In genomic region chr1:60851041-60851781, GRCm38 (mm10) we compare ENCODE assay signal across 12 mouse cellular contexts. TPM values are rescaled to one million over a fixed set of nuclear protein-coding genes. Genes with fewer than 3 reads are reported as not detected.
DNase-seq lines count a peak whose midpoint lies in the region; ATAC-seq and TF ChIP-seq lines count a peak whose summit lies in the region.
"Had no signal": no experiment of that assay in that cellular context is flagged by ENCODE, and none has a peak within 500 bp of the region (broad histone marks: within the 10 kb centered on the region; RNA-seq: fewer than 3 reads in every experiment).

No protein-coding gene starts in this region.

- H3K4me1 ChIP-seq in ES-E14 (ENCODE audit: control insufficient read depth in 2 of 2, insufficient read depth in 2 of 2, low read length in 2 of 2, poor library complexity in 1 of 2) = peaks cover 18 to 20% of the 10 kb centered on the region in 2 experiments
- H3K4me1 ChIP-seq in forebrain, embryonic 16.5 days (replicated peaks; ENCODE audit: control insufficient read depth, insufficient read depth, low read length) = peaks cover 11% of the 10 kb centered on the region
- peaks cover 28% of the 10 kb centered on the region for H3K4me1 ChIP-seq in midbrain, embryonic 13.5 days (replicated peaks)
- H3K4me1 ChIP-seq in lung, postnatal 0 days (ENCODE audit: insufficient read depth, low read depth, low read length) = peaks cover 5% of the 10 kb centered on the region; the same call in 1 of the 2 replicates

- no peaks in the 10 kb centered on the region for H3K36me3 ChIP-seq in ES-E14 (ENCODE audit: control insufficient read depth, insufficient read depth, low read length, poor library complexity, severe bottlenecking)
- H3K36me3 ChIP-seq in forebrain, embryonic 16.5 days (ENCODE audit: control insufficient read depth, insufficient read depth) = no peaks in the 10 kb centered on the region
- no peaks in the 10 kb centered on the region for H3K36me3 ChIP-seq in midbrain, embryonic 13.5 days
- H3K36me3 ChIP-seq in lung, postnatal 0 days (ENCODE audit: insufficient read depth, low read length) = no peaks in the 10 kb centered on the region
- H3K36me3 ChIP-seq: intestine, embryonic 15.5 days; liver, embryonic 13.5 days had no signal

- TF ChIP-seq EP300 in lung, postnatal 0 days (IDR thresholded peaks at IDR 0.05) = no peak

- intact Hi-C loops in left cerebral cortex, adult 2 months (cut with DNase I) = no loop called here

- no peaks in the 10 kb centered on the region for H3K9me3 ChIP-seq in ES-E14 (ENCODE audit: control insufficient read depth, insufficient read depth, low read depth, low read length)
- H3K9me3 ChIP-seq in forebrain, embryonic 16.5 days (ENCODE audit: control insufficient read depth, low read length) = no peaks in the 10 kb centered on the region
- no peaks in the 10 kb centered on the region for H3K9me3 ChIP-seq in midbrain, embryonic 13.5 days
- H3K9me3 ChIP-seq in lung, postnatal 0 days (ENCODE audit: low read length) = no peaks in the 10 kb centered on the region
- H3K9me3 ChIP-seq: intestine, embryonic 15.5 days; liver, embryonic 13.5 days had no signal

- no peaks in the 10 kb centered on the region for H3K27me3 ChIP-seq in forebrain, embryonic 16.5 days (replicated peaks; ENCODE audit: control insufficient read depth, insufficient read depth, low read length)
- H3K27me3 ChIP-seq in midbrain, embryonic 13.5 days = 0 out of 2 replicates have a peak, but pooled peaks cover 2% of the 10 kb centered on the region
- H3K27me3 ChIP-seq in lung, postnatal 0 days (replicated peaks; ENCODE audit: insufficient read depth, low read length) = no peaks in the 10 kb centered on the region
- H3K27me3 ChIP-seq: intestine, embryonic 15.5 days; liver, embryonic 13.5 days had no signal

- H3K4me3 ChIP-seq in ES-E14 (ENCODE audit: insufficient read depth in 1 of 2, low read depth in 1 of 2, low read length in 2 of 2, poor library complexity in 1 of 2, severe bottlenecking in 1 of 2) = peak overlapping the region in 1 of 2 experiments; percentile 25; a peak in 1 of 4 replicates
- no peak overlapping the region for H3K4me3 ChIP-seq in forebrain, embryonic 16.5 days (replicated peaks; ENCODE audit: low read length)
- no peak overlapping the region for H3K4me3 ChIP-seq in midbrain, embryonic 13.5 days (replicated peaks)
- no peak overlapping the region for H3K4me3 ChIP-seq in left cerebral cortex, adult 2 months
- H3K4me3 ChIP-seq in lung, postnatal 0 days (ENCODE audit: low read depth, low read length) = no peak overlapping the region
- H3K4me3 ChIP-seq: intestine, embryonic 15.5 days; liver, embryonic 13.5 days had no signal

- TF ChIP-seq CTCF in left cerebral cortex, adult 2 months (IDR thresholded peaks at IDR 0.05) = no peak
- TF ChIP-seq CTCF in lung, postnatal 0 days (IDR thresholded peaks at IDR 0.05) = no peak

- no peak overlapping the region for H3K4me2 ChIP-seq in forebrain, embryonic 16.5 days (ENCODE audit: low read length)
- 0 out of 2 replicates have a peak overlapping the region, but pooled peaks have one; percentile 4 for H3K4me2 ChIP-seq in midbrain, embryonic 13.5 days (replicated peaks)
- H3K4me2 ChIP-seq in lung, postnatal 0 days (replicated peaks; ENCODE audit: low read depth, low read length) = no peak overlapping the region
- H3K4me2 ChIP-seq: intestine, embryonic 15.5 days; liver, embryonic 13.5 days had no signal

- DNase-seq in ES-E14 (ENCODE audit: low read depth, low spot score) = no peak
- DNase-seq in adipocyte (ENCODE audit: low spot score) = peak; percentile 42
- DNase-seq in left cerebral cortex, adult 2 months (ENCODE audit: extremely low spot score in 1 of 2, low spot score in 2 of 2) = no peak
- DNase-seq in lung, postnatal 0 days (ENCODE audit: low spot score) = no peak
- DNase-seq in urinary bladder, postnatal 14 days (ENCODE audit: low spot score) = no peak
- DNase-seq in urinary bladder, postnatal 36 days (ENCODE audit: low spot score in 2 of 2) = no peak
- DNase-seq: cerebellum, adult 11-12 months; liver, embryonic 13.5 days had no signal

- peak; percentile 76 for ATAC-seq in forebrain, embryonic 16.5 days
- ATAC-seq in midbrain, embryonic 13.5 days = peak; percentile 85
- no peak for ATAC-seq in lung, postnatal 0 days

- no peak overlapping the region for H3K9ac ChIP-seq in ES-E14 (ENCODE audit: insufficient read depth, low read depth, low read length, poor library complexity, severe bottlenecking)
- no peak overlapping the region for H3K9ac ChIP-seq in forebrain, embryonic 16.5 days (replicated peaks; ENCODE audit: low read depth, low read length)
- no peak overlapping the region for H3K9ac ChIP-seq in midbrain, embryonic 13.5 days (replicated peaks)
- H3K9ac ChIP-seq in lung, postnatal 0 days (replicated peaks; ENCODE audit: low read depth) = no peak overlapping the region
- H3K9ac ChIP-seq: intestine, embryonic 15.5 days; liver, embryonic 13.5 days had no signal

- peak overlapping the region; percentile 99 for H3K27ac ChIP-seq in ES-E14 (ENCODE audit: insufficient read depth, low read depth, low read length, poor library complexity, severe bottlenecking)
- H3K27ac ChIP-seq in forebrain, embryonic 16.5 days (ENCODE audit: low read length) = peak overlapping the region; percentile 10; the same call in 1 of the 2 replicates
- peak overlapping the region; percentile 78 for H3K27ac ChIP-seq in midbrain, embryonic 13.5 days
- H3K27ac ChIP-seq in left cerebral cortex, adult 2 months = no peak overlapping the region
- H3K27ac ChIP-seq in lung, postnatal 0 days (ENCODE audit: low read length) = no peak overlapping the region
- H3K27ac ChIP-seq: intestine, embryonic 15.5 days; liver, embryonic 13.5 days had no signal

- 9% methylated on average over 8 of the region's 8 CpGs for WGBS in forebrain, embryonic 16.5 days
- WGBS in midbrain, embryonic 13.5 days = 8% methylated on average over 8 of the region's 8 CpGs
- WGBS in lung, postnatal 0 days = 81% methylated on average over 8 of the region's 8 CpGs

- in situ Hi-C loops in ES-E14 (cut with MboI; ENCODE audit: low sequenced_read_pairs in 2 of 2, unreplicated experiment in 2 of 2) = loop anchor here (10.0 to 25.0 kb wide), 3 partner anchors 286 to 414 kb away; partner anchors contain the start of gene Raph1 (in 1 of the 2)

TF ChIP-seq in ES-E14, 5 proteins besides CTCF, POLR2A, EP300 and RAD21:
- TF ChIP-seq ZC3H11A (IDR thresholded peaks at IDR 0.05; ENCODE audit: borderline replicate concordance, low read depth, low read length) (no peak), CHD2 (IDR thresholded peaks at IDR 0.05; ENCODE audit: low read depth, low read length) (peak; percentile 61; the same call in 1 of the 2 replicates)

RNA-seq across cellular contexts. Expression of gene Ctla4, which starts 35.6 kb away (rescaled TPM):
- total RNA-seq in ES-E14 (2012; rRNA removed) = not detected in 2 replicates
- polyA plus RNA-seq in forebrain, embryonic 16.5 days (2015; fragmentation: Nextera tagmentation; extraction: Ambion mirVana) = not detected in 2 replicates
- polyA plus RNA-seq in midbrain, embryonic 13.5 days (2015; fragmentation: Nextera tagmentation; extraction: Ambion mirVana) = not detected in 2 replicates
- total RNA-seq in left cerebral cortex, adult 2 months (2021) = not detected
- polyA plus RNA-seq in lung, postnatal 0 days (2015; fragmentation: Nextera tagmentation; extraction: Ambion mirVana) = not detected in 2 replicates
- total RNA-seq: layer of hippocampus, postnatal 25 days had no signal
- polyA plus RNA-seq: intestine, embryonic 15.5 days; liver, embryonic 13.5 days had no signal

Comparison
In these comparisons a context has a peak if more than half of its experiments do, and no peak if none do; other contexts are left out.
1. H3K27ac ChIP-seq: peak in ES-E14 (single experiment), forebrain, embryonic 16.5 days (single experiment) and midbrain, embryonic 13.5 days (single experiment); none in left cerebral cortex, adult 2 months (single experiment) and lung, postnatal 0 days (single experiment).